Comparison of ENCODE assay signal across 9 mouse cellular contexts in genomic region chr10:115623956-115624671, GRCm38 (mm10). TPM values are rescaled to one million over a fixed set of nuclear protein-coding genes. Genes with fewer than 3 reads are reported as not detected.
DNase-seq lines count a peak whose midpoint lies in the region; ATAC-seq and TF ChIP-seq lines count a peak whose summit lies in the region.
"Had no signal": no experiment of that assay in that cellular context is flagged by ENCODE, and none has a peak within 500 bp of the region (broad histone marks: within the 10 kb centered on the region; RNA-seq: fewer than 3 reads in every experiment).

No protein-coding gene starts in this region.

- no peak for ATAC-seq in CD4-positive, CD25-positive, alpha-beta regulatory T cell, adult 4 months
- ATAC-seq in megakaryocyte, adult 5-6 weeks (ENCODE audit: poor library complexity, severe bottlenecking): peak; percentile 68

- peak; percentile 2 for DNase-seq in CD4-positive, CD25-positive, alpha-beta regulatory T cell, adult 2 months (ENCODE audit: low read depth, low spot score)
- DNase-seq in testis, postnatal 10 days (ENCODE audit: low spot score): no peak
- peak; percentile 8 for DNase-seq in layer of hippocampus, adult 9-11 months
- no peak for DNase-seq in yolk sac, embryonic 10.5 days (ENCODE audit: low spot score)
- no peak for DNase-seq in adrenal gland, adult 2 months

- no peaks in the 10 kb centered on the region for H3K36me3 ChIP-seq in testis, adult 2 months (ENCODE audit: control insufficient read depth, insufficient read depth, low read length)

- TF ChIP-seq CTCF in testis, adult 2 months (IDR thresholded peaks at IDR 0.05; ENCODE audit: control insufficient read depth, insufficient read depth, insufficient replicate concordance, low read depth, low read length): no peak

- H3K27me3 ChIP-seq in testis, adult 2 months (ENCODE audit: control insufficient read depth, insufficient read depth, low read length): no peaks in the 10 kb centered on the region

- no peak for TF ChIP-seq POLR2A in testis, adult 2 months (IDR thresholded peaks at IDR 0.05; ENCODE audit: control insufficient read depth, low read depth, low read length)

- H3K27ac ChIP-seq in testis, adult 2 months (ENCODE audit: control insufficient read depth, insufficient read depth, low read depth, low read length): no peak overlapping the region

- H3K4me3 ChIP-seq in testis, adult 2 months (ENCODE audit: control insufficient read depth, low read depth, low read length): peak overlapping the region; percentile 32

- H3K4me1 ChIP-seq in testis, adult 2 months (ENCODE audit: control insufficient read depth, insufficient read depth, low read length): no peaks in the 10 kb centered on the region

RNA-seq across cellular contexts. Expression of gene Lgr5, which starts 36.5 kb away (rescaled TPM):
- under 1 TPM in 1 of 2 experiments, not detected in 1; 0.23 TPM for polyA plus RNA-seq in CD4-positive, CD25-positive, alpha-beta regulatory T cell, adult 4 months (2017; shearing (Covaris generic))
- polyA plus RNA-seq in testis, adult 2 months (2012; rRNA removed): 0.05 and 0.40 TPM in 2 replicates
- total RNA-seq in megakaryocyte, adult 5-6 weeks (2015): not detected in 2 replicates
- 0.11 and 1.3 TPM in 2 replicates for total RNA-seq in megakaryocyte, adult 5-6 weeks (2017)
- total RNA-seq in adrenal gland, adult 2 months (2021): 10 to 100 TPM; 19.5 to 25.9 TPM
- 42.4 and 45.0 TPM in 2 replicates for polyA plus RNA-seq in adrenal gland, adult 2 months (2012; rRNA removed)

RNA-seq across cellular contexts. Expression of gene A930009A15Rik, which starts 54.3 kb away (rescaled TPM):
- not detected for polyA plus RNA-seq in CD4-positive, CD25-positive, alpha-beta regulatory T cell, adult 4 months (2017; shearing (Covaris generic))
- not detected in 2 replicates for polyA plus RNA-seq in testis, adult 2 months (2012; rRNA removed)
- not detected in 2 replicates for total RNA-seq in megakaryocyte, adult 5-6 weeks (2015)
- total RNA-seq in megakaryocyte, adult 5-6 weeks (2017): not detected in 2 replicates
- total RNA-seq in adrenal gland, adult 2 months (2021): not detected
- polyA plus RNA-seq in adrenal gland, adult 2 months (2012; rRNA removed): not detected in 2 replicates
- polyA plus RNA-seq: large intestine, adult 2 months had no signal

Comparison
In these comparisons a context has a peak if more than half of its experiments do, and no peak if none do; other contexts are left out.
1. DNase-seq: peak in CD4-positive, CD25-positive, alpha-beta regulatory T cell, adult 2 months (single experiment) and layer of hippocampus, adult 9-11 months (single experiment); none in testis, postnatal 10 days (single experiment), yolk sac, embryonic 10.5 days (single experiment) and adrenal gland, adult 2 months (single experiment).
2. RNA of gene Lgr5, which starts 36.5 kb away (polyA plus RNA-seq): 42.4 to 45.0 TPM in adrenal gland, adult 2 months; 0.23 TPM in CD4-positive, CD25-positive, alpha-beta regulatory T cell, adult 4 months and 0.05 to 0.40 TPM in testis, adult 2 months; every median in the first group is over 10 times any median in the second.